Mouse (Mus musculus) left cerebral cortex, postnatal 10 days (tissue): ENCODE results near the gene Prrt3. TPM values are rescaled to one million over a fixed set of nuclear protein-coding genes. Genes with fewer than 3 reads are reported as not detected.
A peak's percentile ranks its signal among the peaks of the same experiment; 100 is the strongest.

Experiments used
- DNase-seq, 2 experiments: peaks; one replicate each; pipeline ENCODE4 v3.0.0; 2021 to 2022; ENCODE audit warnings: low spot score in 2 of 2, mixed read lengths in 1 of 2; ENCODE audit errors: extremely low spot score in 1 of 2
- intact Hi-C: fragments of 180-260 bp; cut with DNase I; formaldehyde crosslinking; loops from one replicate; pipeline ENCODE4 v1.15.1; 2025
- total RNA-seq, 2 experiments: library from RNA; stranded (reverse); gene quantifications; 2 replicates each; pipeline ENCODE4 v1.2.3; 2021

The Prrt3 gene
- total RNA-seq, 2 experiments from 2014 or later, result 34.1 to 36.0 TPM

DNA sequence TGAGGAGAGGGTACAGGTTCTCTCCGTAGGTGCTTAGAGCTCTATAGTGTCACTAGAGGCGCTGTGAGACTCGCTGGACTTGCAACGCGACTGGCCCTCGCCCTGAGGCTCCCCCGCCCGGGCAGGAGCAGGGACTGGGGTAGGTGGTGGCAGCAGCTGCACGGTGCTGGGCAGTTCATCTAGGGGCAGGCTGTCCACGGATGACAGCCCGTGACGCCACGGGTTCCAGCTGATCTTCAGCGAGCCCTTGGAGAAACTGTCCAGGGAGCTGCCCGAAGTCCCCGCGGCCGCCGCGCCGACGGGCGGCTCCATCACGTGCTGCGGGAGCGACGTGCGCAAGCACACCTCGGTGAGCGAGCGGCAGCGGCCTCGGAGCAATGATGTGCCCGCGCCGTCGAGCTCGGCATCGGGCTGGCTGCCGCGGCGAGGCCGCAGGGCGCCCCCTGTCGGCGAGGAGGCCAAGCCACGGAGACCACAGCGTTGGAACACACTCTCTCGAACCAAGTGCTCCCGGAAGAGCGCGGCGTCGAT is 7.4 kb downstream of the Prrt3 start:
- intact Hi-C loops, result no loop called here
- peak; percentile 52 to 90 for DNase-seq

DNA sequence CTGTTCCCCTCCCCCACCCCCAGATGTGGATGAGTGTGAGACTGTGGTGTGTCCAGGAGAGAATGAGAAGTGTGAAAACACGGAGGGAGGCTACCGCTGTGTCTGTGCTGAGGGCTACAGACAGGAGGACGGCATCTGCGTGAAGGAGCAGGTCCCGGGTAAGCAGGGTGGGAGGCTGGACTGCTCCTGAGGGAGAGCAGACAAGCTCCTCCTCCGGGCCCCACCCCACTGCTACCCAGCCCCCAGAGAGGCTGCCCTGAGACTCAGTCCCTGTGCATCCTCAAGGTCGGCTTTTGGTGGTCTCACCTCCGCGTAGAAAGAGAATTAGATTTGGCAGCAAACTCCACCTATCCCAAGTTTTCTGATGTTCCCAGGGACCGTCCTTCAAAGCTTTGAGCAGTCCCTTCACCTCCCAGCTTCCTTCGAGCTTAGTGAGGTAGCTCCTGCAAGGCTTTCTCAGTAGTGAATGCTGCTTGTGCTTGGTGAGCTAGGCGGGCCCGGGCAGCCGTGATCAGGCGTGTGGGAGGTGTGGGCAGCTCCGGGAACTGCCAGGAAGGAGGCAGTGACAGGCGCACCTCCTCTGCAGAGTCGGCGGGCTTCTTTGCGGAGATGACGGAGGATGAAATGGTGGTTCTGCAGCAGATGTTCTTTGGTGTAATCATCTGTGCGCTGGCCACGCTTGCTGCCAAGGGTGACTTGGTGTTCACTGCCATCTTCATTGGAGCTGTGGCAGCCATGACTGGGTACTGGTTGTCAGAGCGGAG is 9.4 kb downstream of the Prrt3 start:
- intact Hi-C loops, result no loop called here
- DNase-seq, result no peak

DNA sequence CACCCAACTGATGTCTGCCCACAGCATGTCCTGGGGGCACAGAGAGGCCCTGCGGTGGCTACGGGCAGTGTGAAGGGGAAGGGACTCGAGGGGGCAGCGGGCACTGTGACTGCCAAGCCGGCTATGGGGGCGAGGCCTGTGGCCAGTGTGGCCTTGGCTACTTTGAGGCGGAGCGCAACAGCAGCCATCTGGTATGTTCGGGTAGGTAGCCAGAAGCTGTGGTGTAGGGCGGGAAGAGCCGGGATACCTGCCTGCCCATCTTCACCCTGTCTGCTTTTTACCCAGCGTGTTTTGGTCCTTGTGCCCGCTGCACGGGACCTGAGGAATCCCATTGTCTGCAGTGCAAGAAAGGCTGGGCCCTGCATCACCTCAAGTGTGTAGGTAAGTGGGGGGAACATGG is 12.3 kb downstream of the Prrt3 start:
- DNase-seq, result no peak
- intact Hi-C loops, result no loop called here

- DNase-seq, result no peak
- intact Hi-C loops, result no loop called here
These were observed 14.6 kb downstream of the Prrt3 start for GRCm38 (mm10) chr6:113487125-113487576.

DNA sequence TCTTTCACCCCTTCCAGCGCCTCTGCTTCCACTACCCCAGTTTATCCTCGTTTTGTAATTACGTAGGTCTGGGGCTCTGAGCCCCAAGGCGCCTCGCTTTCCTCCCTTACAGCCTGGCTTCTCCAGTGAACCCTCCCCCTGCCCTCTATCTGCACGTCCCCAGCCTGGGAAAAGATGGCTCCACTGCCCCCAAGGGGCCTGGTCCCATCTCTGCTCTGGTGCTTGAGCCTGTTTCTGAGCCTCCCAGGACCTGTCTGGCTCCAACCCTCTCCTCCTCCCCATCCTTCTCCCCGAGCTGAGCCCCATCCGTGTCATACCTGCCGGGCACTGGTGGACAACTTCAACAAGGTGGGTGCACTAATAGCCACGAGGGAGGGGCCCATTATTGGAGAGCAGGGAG is 18.0 kb downstream of the Prrt3 start:
- DNase-seq, result no peak
- intact Hi-C loops, result no loop called here

DNA sequence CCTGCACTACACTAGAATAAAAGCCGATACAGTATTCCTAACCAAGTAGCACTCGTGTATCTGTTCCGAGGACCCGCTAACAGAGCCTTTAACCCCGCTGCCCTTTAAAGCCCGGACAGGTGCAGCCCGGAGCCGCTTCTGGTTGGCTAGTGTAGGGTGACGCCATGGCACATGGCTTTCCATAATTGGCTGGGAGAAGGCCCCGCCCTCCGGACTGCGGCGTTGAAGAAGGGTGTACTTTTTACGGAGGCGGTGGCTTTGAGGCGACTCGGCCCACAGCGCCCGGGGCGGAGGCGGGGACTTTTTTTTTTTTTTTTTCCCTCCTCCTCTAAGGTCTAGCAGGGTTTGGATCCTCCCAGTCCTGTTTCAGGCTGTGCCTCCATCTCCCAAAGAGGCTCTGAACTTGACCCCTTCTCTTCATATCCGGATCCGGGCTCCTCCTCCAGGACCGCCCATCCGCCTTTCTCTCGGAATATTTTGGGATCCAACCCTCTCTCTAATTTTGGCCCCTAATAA is 18.6 kb downstream of the Prrt3 start, which contains the start of gene Creld1:
Creld1 (plus strand) TSS at position 198 of the 516 bp plus-strand sequence.
- intact Hi-C loops, result no loop called here
- DNase-seq, result peak; percentile 94 to 97

- intact Hi-C loops, result no loop called here
- peak in 1 of 2 experiments; percentile 72 for DNase-seq
These were observed 19.1 kb downstream of the Prrt3 start for GRCm38 (mm10) chr6:113482477-113483099.

- intact Hi-C loops, result no loop called here
- DNase-seq, result no peak
These were observed 21.0 kb downstream of the Prrt3 start for GRCm38 (mm10) chr6:113480555-113481373.

GRCm38 (mm10) chr6:113478906-113479305 is 22.8 kb downstream of the Prrt3 start:
- intact Hi-C loops, result no loop called here
- DNase-seq, result no peak

DNA sequence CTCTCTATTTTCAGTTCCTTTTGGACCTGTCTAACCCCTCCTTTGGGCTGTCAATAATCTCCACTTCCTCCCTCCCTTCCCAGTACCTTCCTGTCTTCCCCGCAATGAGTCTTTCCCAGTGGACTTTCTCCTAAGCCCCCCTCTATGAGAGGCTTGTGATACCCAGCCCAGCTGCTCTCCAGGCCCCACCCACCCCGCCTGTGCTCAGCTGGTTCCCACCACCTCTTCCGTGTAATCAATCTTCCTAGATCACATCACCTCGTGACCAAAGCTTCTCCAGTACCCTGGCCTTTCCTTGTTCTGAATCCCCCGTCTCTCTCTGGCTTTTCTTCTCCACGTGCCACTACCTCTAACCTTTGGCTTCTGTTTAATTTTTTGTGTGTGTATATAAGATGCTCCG is 24.4 kb downstream of the Prrt3 start:
- intact Hi-C loops, result no loop called here
- DNase-seq, result no peak

DNA sequence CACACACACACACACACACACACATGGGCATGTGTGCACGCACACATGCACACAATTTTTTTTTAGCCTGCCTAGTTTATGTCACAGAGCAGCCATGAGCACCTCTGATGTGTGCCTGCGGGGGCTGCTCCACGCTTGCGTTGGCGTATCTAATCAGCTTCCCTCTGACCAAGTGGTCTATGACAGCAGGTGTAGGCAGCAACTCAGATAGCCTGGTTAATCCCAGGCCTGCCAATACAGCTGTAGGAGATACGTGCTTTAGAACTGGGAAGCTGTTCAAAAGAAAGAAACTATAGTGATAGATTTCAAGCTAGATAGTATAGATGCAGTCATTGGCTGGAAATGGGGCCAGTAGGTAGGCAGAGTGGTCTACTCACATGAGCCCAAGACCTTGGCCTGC is 28.0 kb downstream of the Prrt3 start:
- intact Hi-C loops, result loop anchor here (5.0 kb wide), 1 partner anchor 36 kb away; the partner anchor contains the start of gene Cidec
- DNase-seq, result no peak

- intact Hi-C loops, result loop anchor here (5.0 kb wide), 1 partner anchor 36 kb away; the partner anchor contains the start of gene Cidec
These were observed 28.5 kb downstream of the Prrt3 start for GRCm38 (mm10) chr6:113473246-113473645.

GRCm38 (mm10) chr6:113472061-113472460 is 29.7 kb downstream of the Prrt3 start:
- intact Hi-C loops, result loop anchor here (5.0 kb wide), 1 partner anchor 35 kb away; the partner anchor contains the start of gene Cidec
- no peak for DNase-seq

More at GRCm38 (mm10) chr6:113473246-113473645, 28.5 kb downstream of the Prrt3 start:
- no peak for DNase-seq

- intact Hi-C loops, result loop anchor here (5.0 kb wide), 1 partner anchor 34 kb away; the partner anchor contains the start of gene Cidec
- DNase-seq, result peak in 1 of 2 experiments; percentile 61
These were observed 30.3 kb downstream of the Prrt3 start, which contains the start of gene Il17rc for GRCm38 (mm10) chr6:113471297-113471936. TSS of gene Il17rc (plus strand) at chr6:113471427.

- peak; percentile 56 to 88 for DNase-seq
- intact Hi-C loops, result no loop called here
These were observed 32.3 kb downstream of the Prrt3 start for GRCm38 (mm10) chr6:113469432-113469831.

GRCm38 (mm10) chr6:113469021-113469420 is 32.7 kb downstream of the Prrt3 start:
- intact Hi-C loops, result no loop called here
- DNase-seq, result peak in 1 of 2 experiments; percentile 70

DNA sequence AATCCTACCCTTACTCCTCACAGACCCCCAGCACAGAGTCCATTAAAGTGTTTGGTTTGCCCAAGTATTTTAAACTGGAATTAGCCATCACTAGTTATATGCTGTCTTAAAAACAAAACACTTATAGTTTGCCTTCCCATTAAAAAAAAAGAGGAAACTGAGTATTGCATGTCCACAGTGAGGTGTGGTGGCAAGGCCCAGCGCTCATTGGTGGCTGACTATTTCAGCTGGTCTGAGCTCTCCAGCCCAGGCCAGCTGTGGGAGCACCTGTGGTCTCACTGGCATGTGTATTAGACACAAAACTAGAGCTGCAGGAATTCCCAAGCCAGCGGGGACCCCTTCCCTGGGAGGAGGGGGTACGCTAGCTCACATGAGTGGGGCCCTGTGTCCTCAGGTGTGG is 33.2 kb downstream of the Prrt3 start:
- DNase-seq, result no peak
- intact Hi-C loops, result no loop called here

- intact Hi-C loops, result no loop called here
- no peak for DNase-seq
These were observed 36.1 kb downstream of the Prrt3 start for GRCm38 (mm10) chr6:113465602-113466001.
